Mouse (Mus musculus) c-Kit-positive CD71-positive TER-119-positive erythroid progenitor cells, embryonic 14.5 days (primary cell): ENCODE measurements around the gene Ppt1.
"Not testable (repeated sequence)": the region's sequence is repeated elsewhere in the genome, so short reads cannot be mapped to it uniquely, and the experiment has no call there.

ENCODE experiments used
- DNase-seq: peaks from one replicate; pipeline ENCODE4 v3.0.0-alpha.2; 2013; ENCODE audit warnings: low spot score

The Ppt1 gene

GRCm38 (mm10) chr4:122835530-122836402 is at the start of gene Ppt1:
Gene Ppt1 (plus strand): TSS chr4:122836242.
- peak; percentile 85 for DNase-seq

DNA sequence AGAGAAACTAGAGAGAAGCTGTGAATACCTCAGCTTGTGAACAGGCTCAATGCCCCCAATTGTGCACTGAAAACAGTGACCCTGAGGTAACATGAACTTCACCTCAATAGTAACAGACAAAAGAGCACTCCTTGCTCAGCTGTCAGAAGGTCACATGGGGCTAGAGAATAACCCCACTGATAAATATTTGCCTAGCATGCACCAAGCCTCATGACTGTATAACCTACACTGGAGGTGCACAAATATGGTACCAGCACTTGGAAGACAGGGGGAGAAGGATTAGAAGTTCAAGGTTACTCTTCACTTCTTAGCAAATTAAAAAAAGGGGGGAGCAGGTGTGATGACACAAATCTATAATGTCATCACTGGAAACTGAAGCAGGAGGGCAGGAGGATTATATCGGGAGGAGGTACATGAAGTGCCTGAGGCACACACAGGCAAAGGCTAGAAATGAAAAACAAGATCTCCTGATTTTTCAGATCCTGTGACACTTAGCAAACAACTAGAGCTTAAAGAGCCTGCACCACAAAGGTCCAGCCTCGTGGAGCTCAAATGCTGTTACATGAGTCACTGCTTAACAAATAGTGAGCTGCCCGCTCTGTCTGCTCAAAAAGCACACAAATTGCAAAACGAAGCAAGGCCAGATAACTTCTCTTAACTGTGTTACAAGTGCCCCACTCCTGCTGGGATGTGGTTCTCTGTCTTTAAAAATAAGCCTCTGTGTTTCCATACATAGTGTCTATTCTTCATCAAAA is 46.5 kb upstream of the Ppt1 start:
- DNase-seq = no peak

DNA sequence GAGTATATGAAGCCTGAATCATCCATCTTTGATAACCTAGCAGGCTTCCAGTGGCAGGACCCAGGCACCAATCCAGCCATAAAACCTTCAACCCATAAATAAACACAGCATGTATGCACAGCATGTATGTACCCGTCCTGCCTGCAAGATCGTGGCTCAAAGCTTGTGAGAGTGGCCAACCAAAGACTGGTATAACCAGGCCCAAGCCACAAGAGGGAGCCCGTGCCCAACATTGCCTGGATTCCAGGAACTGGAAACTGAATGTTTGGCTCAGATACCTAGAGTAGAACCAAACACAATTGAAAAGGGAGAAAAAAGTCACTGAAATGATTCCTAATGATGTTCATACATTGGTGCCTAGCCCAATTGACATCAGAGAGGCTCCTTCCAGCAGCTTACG is 27.9 kb upstream of the Ppt1 start:
- DNase-seq = peak; percentile 56

- DNase-seq = no peak
These were observed 24.9 kb upstream of the Ppt1 start for GRCm38 (mm10) chr4:122811180-122811579.

GRCm38 (mm10) chr4:122811824-122812223 is 24.2 kb upstream of the Ppt1 start:
- no peak for DNase-seq

DNA sequence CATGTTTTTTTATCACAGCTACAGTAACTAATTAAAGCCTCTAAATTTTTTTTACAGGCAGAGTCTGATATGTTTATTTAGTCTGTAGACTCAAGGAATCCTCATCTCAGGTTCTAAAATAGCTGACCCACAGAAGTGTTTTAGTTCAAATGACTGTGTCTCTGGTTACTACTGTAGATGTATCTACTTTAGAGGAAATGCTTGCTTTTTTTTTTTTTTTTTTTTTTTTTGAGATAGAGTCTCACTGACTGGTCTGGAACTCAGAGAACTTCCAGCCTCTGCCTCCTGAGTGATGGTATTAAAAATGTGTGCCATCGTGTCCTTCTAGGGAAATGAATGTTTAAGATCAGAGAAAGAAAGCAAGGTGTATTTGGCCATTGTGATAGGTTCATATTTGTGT is 19.8 kb upstream of the Ppt1 start:
- no peak for DNase-seq

DNA sequence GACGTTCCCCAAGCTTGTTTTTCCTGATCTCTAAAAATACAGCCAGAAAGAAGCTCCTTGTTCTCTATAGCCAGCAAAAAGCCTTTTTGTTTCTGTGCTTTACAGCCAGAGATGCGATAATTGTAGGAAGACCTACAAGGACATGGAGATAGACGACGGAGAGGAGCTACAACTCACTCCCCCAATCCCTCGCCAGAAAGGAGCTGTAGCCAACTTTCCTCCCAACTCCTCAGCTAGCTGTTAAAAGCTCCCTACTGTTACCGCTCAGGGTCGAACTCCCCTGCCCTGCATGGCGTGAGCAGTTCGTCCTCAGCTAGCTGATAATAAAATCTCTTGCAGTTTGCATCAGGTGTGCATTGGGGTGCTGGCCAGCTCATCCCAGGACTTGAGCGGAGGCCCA is 15.1 kb upstream of the Ppt1 start:
- DNase-seq = not testable (repeated sequence)

DNA sequence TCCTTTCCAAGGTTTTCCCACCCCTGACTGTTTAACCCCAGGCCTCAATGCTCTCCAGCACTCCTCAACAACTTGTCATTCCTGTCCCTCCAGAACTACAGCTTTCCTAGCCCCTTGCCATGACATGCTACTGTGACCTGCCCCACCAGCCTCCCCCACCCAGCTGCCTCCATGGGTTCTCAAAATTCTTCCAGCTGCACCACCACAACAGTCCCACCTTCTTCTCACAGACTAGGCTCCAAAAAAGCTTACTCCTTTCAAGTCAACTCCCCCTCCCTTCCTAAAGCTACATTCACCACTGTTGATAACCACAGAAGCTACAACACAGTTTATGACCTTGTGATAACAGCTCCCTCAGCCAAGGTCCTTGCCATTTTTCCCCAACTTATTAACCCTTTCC is 8.4 kb upstream of the Ppt1 start:
- DNase-seq = no peak

GRCm38 (mm10) chr4:122829339-122829738 is 6.7 kb upstream of the Ppt1 start:
- DNase-seq = no peak

GRCm38 (mm10) chr4:122831888-122832287 is 4.2 kb upstream of the Ppt1 start:
- DNase-seq = no peak

- DNase-seq = no peak
These were observed 347 bp downstream of the Ppt1 start for GRCm38 (mm10) chr4:122836403-122836775.

DNA sequence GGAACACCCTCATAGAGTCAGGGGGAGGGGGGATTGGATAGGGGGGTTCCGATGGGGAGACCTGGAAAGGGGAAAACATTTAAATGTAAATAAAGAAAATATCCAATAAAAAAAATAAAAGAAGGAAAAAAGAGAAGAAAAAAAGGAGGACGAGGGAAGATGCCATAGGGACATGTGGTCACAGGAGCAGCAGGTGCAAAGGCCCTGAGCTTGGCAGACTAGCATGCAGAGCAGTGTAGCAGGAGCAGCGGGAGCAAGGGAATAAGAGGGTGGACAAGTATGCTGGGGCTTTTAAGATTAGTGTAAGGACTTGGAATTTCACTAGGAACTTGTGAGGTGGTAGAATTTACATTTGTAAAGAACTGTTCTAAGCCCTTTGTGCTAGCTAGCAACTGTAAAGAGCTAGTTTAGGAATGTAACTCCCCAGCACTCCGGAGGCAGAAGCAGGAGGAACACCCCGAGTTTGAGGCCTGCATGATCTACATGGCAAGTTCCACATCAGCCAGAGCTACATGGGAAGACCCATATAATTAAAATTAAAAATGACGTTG is 1.2 kb downstream of the Ppt1 start:
- no peak for DNase-seq

DNA sequence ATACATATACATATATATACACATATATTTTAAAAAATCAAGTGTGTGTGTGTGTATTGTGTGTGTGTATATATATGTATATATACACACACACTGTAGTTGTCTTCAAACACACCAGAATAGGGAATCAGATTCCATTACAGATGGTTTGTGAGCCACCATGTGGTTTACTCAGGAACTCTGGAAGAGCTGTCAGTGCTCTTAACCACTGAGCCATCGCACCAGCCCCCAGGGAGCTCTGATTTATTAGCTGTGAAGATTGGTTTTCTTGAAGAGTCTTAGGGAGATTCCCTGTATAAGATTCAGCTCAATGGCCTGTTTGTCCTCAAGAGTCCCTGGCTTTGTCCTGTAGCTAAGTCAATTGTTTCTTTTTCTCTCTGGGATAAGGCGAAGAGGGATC is 2.0 kb downstream of the Ppt1 start:
- DNase-seq = no peak

- no peak for DNase-seq
These were observed 2.4 kb downstream of the Ppt1 start for GRCm38 (mm10) chr4:122838416-122838815.

DNA sequence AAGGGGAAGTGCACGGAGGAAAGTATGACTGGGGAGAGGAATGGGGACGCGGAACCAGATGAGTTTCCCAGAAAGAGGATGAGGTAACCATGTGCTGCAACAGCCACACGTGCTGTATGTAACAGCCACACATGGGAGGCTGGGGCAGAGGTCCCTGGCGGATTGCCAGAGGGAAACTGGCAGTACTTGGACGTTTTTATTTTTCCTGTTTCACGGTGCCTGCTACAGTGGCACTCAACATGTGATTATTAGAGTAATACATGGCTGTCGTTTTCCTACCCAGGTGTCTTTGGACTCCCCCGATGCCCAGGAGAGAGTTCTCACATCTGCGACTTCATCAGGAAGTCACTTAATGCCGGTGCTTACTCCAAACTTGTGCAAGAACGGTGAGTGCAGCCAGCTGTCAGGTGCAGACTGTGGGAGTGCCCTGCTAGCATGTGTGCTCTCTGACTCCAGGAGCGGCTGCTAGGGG is 12.1 kb downstream of the Ppt1 start:
- no peak for DNase-seq

- no peak for DNase-seq
These were observed 15.5 kb downstream of the Ppt1 start for GRCm38 (mm10) chr4:122851535-122851934.

DNA sequence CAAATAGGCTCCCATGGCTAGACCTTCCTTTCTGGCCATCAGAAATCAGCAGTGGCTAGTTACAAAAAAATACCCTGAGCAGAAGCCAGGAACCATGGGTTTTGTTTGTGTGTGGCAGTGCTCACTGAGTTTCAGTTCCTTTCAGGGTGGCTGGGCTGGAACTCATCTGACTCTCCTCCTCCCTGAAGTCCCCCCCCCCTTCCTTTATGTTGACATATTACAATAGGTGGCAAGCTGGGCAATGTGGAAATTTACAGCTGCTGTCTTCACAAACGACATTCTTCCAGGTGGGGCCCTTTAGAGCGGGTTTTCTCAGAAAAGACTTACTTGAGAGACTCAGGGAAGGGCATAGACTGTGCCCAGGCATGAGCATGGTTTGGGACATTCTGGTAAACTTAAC is 17.6 kb downstream of the Ppt1 start:
- no peak for DNase-seq

DNA sequence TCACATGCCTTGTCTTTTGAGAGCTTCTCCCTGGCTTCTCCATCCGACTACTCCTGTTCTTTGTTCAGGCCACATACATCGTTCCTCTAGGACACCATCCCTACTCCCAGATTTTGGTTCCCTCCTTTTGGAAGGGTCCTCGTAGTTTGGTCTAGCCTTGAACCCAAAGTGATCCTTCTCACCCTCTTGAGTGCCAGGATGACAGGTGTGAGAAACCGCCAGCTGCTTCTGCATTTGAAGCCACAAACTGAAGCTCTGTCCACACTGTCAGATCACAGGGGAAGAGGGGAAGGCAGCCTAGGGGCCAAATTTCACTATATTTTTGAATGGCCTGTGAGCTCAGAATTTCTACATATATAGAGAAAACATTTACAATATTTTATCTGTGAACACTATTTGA is 18.7 kb downstream of the Ppt1 start:
- no peak for DNase-seq

- DNase-seq = no peak
These were observed 21.9 kb downstream of the Ppt1 start for GRCm38 (mm10) chr4:122857909-122858308.

DNA sequence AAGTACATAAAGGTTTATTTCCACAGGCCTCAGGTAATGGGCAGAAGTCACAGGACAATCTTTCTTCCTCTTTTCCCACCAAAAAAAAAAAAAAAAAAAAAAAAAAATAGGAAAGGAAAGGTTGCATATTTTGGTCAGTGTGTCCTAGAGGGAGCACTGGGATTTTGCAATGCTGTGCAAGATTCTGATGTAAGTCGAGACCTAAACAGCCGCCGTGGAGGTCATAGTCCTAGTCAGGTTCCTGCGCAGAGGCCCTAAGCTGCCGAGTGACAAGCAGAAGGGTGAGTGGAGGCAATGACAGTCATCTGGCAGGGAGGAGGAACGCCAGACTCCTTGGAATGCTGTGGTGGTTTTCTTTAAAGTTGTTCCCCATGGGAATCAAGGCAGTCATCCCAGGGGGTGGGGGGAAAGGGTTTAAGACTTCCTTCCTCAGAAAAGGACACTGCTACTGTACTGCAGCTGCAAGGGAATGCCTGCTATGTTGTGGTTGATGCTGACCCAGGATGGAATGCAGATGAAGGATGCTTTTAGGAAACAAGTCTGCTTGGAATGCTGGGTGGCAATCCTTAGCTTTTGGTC is 23.1 kb downstream of the Ppt1 start:
- DNase-seq = no peak

GRCm38 (mm10) chr4:122861836-122862235 is 25.8 kb downstream of the Ppt1 start:
- no peak for DNase-seq

DNA sequence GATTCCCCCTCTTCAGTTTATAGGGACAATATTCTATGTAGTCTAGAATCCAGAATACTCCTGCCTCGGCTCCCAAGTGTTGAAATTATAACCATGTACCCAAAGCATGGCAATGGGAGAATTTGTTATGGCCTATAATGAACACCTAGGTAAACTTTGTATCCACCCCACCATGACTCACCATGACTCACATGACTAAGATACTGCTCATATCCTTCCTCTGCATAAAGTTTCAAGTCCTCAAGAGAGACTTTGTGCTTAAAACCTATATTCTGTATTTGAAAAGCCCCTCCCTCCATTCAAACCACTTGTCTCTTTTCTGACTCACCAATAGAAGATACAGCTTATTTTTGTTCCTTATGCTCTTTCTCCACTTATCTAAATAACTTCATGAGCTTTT is 32.0 kb downstream of the Ppt1 start:
- no peak for DNase-seq

DNA sequence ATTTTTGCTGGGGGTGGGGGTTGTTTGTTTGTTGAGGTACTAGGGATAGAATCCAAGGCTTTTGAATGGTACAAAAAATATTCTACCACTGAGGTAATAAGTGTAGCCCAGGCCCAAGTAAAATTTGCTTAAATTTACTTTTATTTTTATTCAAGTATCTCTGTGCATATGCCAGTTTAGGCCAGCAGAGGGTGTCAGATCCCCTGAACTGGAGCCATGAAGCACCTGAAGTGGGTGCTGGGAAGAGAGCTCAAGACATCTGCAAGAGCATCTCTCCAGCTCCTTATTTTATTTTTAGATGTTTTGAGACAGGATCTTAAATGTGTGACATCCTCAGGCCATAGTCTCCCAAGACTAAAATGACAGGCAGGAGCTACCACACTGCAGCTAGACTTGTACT is 34.0 kb downstream of the Ppt1 start:
- DNase-seq = no peak
